Mouse (Mus musculus) CH12.LX (cell line): Measurements from ENCODE around the gene Antxrl. TPM values are rescaled to one million over a fixed set of nuclear protein-coding genes. Genes with fewer than 3 reads are reported as not detected.

Source experiments
- DNase-seq: peaks from one replicate; pipeline ENCODE4 v3.0.0-alpha.2; 2013; ENCODE audit errors: extremely low read depth
- H3K27ac ChIP-seq: 2 replicates; pipeline ENCODE4 v1.5.1; 2012; ENCODE audit warnings: low read depth, mild to moderate bottlenecking, control low read depth, moderate library complexity; ENCODE audit not compliant: insufficient read depth
- H3K27me3 ChIP-seq: replicated peaks from 2 replicates; pipeline ENCODE3; 2012; ENCODE audit warnings: inconsistent platforms
- H3K36me3 ChIP-seq, 2 experiments: replicated peaks in 1 of 2; 2 replicates each; pipeline versions ENCODE3 to v1.6.1; 2012; ENCODE audit warnings: inconsistent platforms in 1 of 2, low read length in 1 of 2, mild to moderate bottlenecking in 1 of 2, mixed read lengths in 1 of 2, moderate library complexity in 1 of 2; ENCODE audit not compliant: control insufficient read depth in 1 of 2, insufficient read depth in 1 of 2
- H3K4me1 ChIP-seq, 2 experiments: 2 replicates each; pipeline ENCODE4 v1.6.1; 2012; ENCODE audit warnings: inconsistent platforms in 1 of 2, moderate library complexity in 1 of 2; ENCODE audit not compliant: insufficient read depth in 2 of 2, control insufficient read depth in 1 of 2
- H3K4me2 ChIP-seq: 2 replicates; pipeline ENCODE4 v1.6.1; 2012; ENCODE audit warnings: low read depth, mild to moderate bottlenecking, control low read depth; ENCODE audit not compliant: poor library complexity, insufficient read depth, severe bottlenecking
- H3K4me3 ChIP-seq, 3 experiments: fragments of 150-350 bp in 1 of 3; sonication (generic) in 1 of 3; replicated peaks in 1 of 3; 2 replicates each; pipeline versions ENCODE3 to v1.5.1; 2011 to 2012; ENCODE audit warnings: low read depth in 2 of 3, low read length in 2 of 3, mild to moderate bottlenecking in 2 of 3, moderate library complexity in 2 of 3, control low read depth in 1 of 3, improper control_type of control experiment in 1 of 3, inconsistent platforms in 1 of 3, mixed read lengths in 1 of 3; ENCODE audit not compliant: poor library complexity in 1 of 3
- H3K79me2 ChIP-seq: replicated peaks from 2 replicates; pipeline ENCODE4 v1.6.1; 2012; ENCODE audit warnings: mild to moderate bottlenecking, moderate library complexity; ENCODE audit not compliant: control insufficient read depth, poor library complexity, insufficient read depth, severe bottlenecking; ENCODE audit errors: extremely low read depth
- H3K9ac ChIP-seq: 2 replicates; pipeline ENCODE4 v1.6.1; 2012; ENCODE audit warnings: low read depth, mild to moderate bottlenecking, control low read depth, moderate library complexity; ENCODE audit not compliant: insufficient read depth
- H3K9me3 ChIP-seq: replicated peaks from 2 replicates; pipeline ENCODE3; 2012; ENCODE audit warnings: low read length, inconsistent platforms, mixed read lengths
- BHLHE40 ChIP-seq: IDR thresholded peaks from 2 replicates; pipeline ENCODE4 v1.6.1; 2011; ENCODE audit warnings: mild to moderate bottlenecking, low read depth, low read length, improper control_type of control experiment
- CHD2 ChIP-seq: IDR thresholded peaks from 2 replicates; pipeline ENCODE4 v1.6.1; 2011; ENCODE audit warnings: low read length, improper control_type of control experiment
- E2F4 ChIP-seq: IDR thresholded peaks from 2 replicates; pipeline ENCODE4 v1.6.1; 2011; ENCODE audit warnings: low read depth, low read length, improper control_type of control experiment; ENCODE audit not compliant: insufficient replicate concordance
- EP300 ChIP-seq: IDR thresholded peaks from 2 replicates; pipeline ENCODE4 v1.6.1; 2011; ENCODE audit warnings: low read length, improper control_type of control experiment
- ETS1 ChIP-seq: conservative IDR thresholded peaks from 2 replicates; pipeline ENCODE4 v1.6.1; 2012; ENCODE audit warnings: low read depth, mild to moderate bottlenecking, inconsistent platforms, low read length, improper control_type of control experiment, moderate library complexity
- JUND ChIP-seq: conservative IDR thresholded peaks from 2 replicates; pipeline ENCODE4 v1.6.1; 2011; ENCODE audit warnings: low read depth, low read length, improper control_type of control experiment
- MAFK ChIP-seq: IDR thresholded peaks from 2 replicates; pipeline ENCODE4 v1.6.1; 2011; ENCODE audit warnings: low read length, improper control_type of control experiment; ENCODE audit not compliant: insufficient replicate concordance
- MXI1 ChIP-seq: IDR thresholded peaks from 2 replicates; pipeline ENCODE4 v1.6.1; 2011; ENCODE audit warnings: mild to moderate bottlenecking, low read depth, low read length, improper control_type of control experiment
- NRF1 ChIP-seq: IDR thresholded peaks from 2 replicates; pipeline ENCODE4 v1.6.1; 2014; ENCODE audit warnings: low read depth, mild to moderate bottlenecking, inconsistent platforms, low read length, improper control_type of control experiment, moderate library complexity
- SIN3A ChIP-seq: IDR thresholded peaks from 2 replicates; pipeline ENCODE4 v1.6.1; 2012; ENCODE audit warnings: low read length, improper control_type of control experiment, inconsistent platforms
- SMC3 ChIP-seq: IDR thresholded peaks from 2 replicates; pipeline ENCODE4 v1.6.1; 2011; ENCODE audit warnings: low read depth, low read length, improper control_type of control experiment
- TCF12 ChIP-seq: IDR thresholded peaks from 2 replicates; pipeline ENCODE4 v1.6.1; 2014; ENCODE audit warnings: low read depth, mild to moderate bottlenecking, inconsistent platforms, low read length, improper control_type of control experiment
- USF1 ChIP-seq: IDR thresholded peaks from 2 replicates; pipeline ENCODE4 v1.6.1; 2014; ENCODE audit warnings: low read depth, mild to moderate bottlenecking, inconsistent platforms, low read length, improper control_type of control experiment
- USF2 ChIP-seq: conservative IDR thresholded peaks from 2 replicates; pipeline ENCODE4 v1.6.1; 2011; ENCODE audit warnings: low read depth, low read length, improper control_type of control experiment
- ZMIZ1 ChIP-seq: IDR thresholded peaks from 2 replicates; pipeline ENCODE4 v1.6.1; 2012; ENCODE audit warnings: low read depth, mild to moderate bottlenecking, inconsistent platforms, low read length, improper control_type of control experiment
- dilution Hi-C: fragments of 300-500 bp; cut with MboI; formaldehyde crosslinking; loops from 2 replicates; pipeline ENCODE4 v1.14.3; 2020; ENCODE audit warnings: low sequenced_read_pairs; ENCODE audit not compliant: extremely low pct_unique_long_range_greater_than_20kb, extremely low pct_ligation_motif_present
- in situ Hi-C: fragments of 300-500 bp; cut with MboI; formaldehyde crosslinking; loops from 3 replicates; pipeline ENCODE4 v1.14.3; 2019; ENCODE audit warnings: low sequenced_read_pairs, low pct_ligation_motif_present, low pct_unique_long_range_greater_than_20kb, mixed read lengths
- polyA plus RNA-seq: library from polyadenylated mRNA; unstranded; fragments of >175 nt; gene quantifications from 2 replicates; pipeline ENCODE4 v1.2.1, GENCODE M21; 2012; ENCODE audit warnings: low read depth; ENCODE audit not compliant: insufficient read length
- total RNA-seq, 2 experiments: library from RNA; depleted of rRNA; stranded (reverse); fragments of 300-350 nt in 1 of 2; fragments of >200 nt in 1 of 2; gene quantifications; 2 replicates each; pipeline ENCODE4 v1.2.3; 2012 to 2014

Antxrl gene
- total and polyA plus RNA-seq, 3 experiments = not detected

- DNase-seq = no peak
- H3K4me2 ChIP-seq = no peak overlapping the region
- TF ChIP-seq MAFK = no peak
- TF ChIP-seq USF2 = no peak
- no peak for TF ChIP-seq JUND
- H3K36me3 ChIP-seq = no peaks in the 10 kb centered on the region
- H3K4me1 ChIP-seq = no peaks in the 10 kb centered on the region
- H3K79me2 ChIP-seq = no peaks in the 10 kb centered on the region
- no peaks in the 10 kb centered on the region for H3K9me3 ChIP-seq
- dilution Hi-C loops (no loop called here), in situ Hi-C loops (no loop called here)
- H3K9ac ChIP-seq = no peak overlapping the region
- H3K27me3 ChIP-seq = no peaks in the 10 kb centered on the region
- no peak overlapping the region for H3K4me3 ChIP-seq
- H3K27ac ChIP-seq = no peak overlapping the region
Measured at GRCm38 (mm10) chr14:34033841-34034610, 18.5 kb upstream of the Antxrl start.

- H3K36me3 ChIP-seq = no peaks in the 10 kb centered on the region
- no peaks in the 10 kb centered on the region for H3K79me2 ChIP-seq
- DNase-seq = no peak
- H3K4me1 ChIP-seq = peaks cover 0 to 7% of the 10 kb centered on the region in 2 experiments; a peak in 2 of 4 replicates
- no peak overlapping the region for H3K4me2 ChIP-seq
- no peak overlapping the region for H3K9ac ChIP-seq
- H3K27ac ChIP-seq = no peak overlapping the region
- no peaks in the 10 kb centered on the region for H3K9me3 ChIP-seq
- H3K27me3 ChIP-seq = no peaks in the 10 kb centered on the region
- in situ Hi-C loops = no loop called here
- no peak overlapping the region for H3K4me3 ChIP-seq
- TF ChIP-seq E2F4 = no peak
- TF ChIP-seq SIN3A = no peak
- no peak for TF ChIP-seq ETS1
- no peak for TF ChIP-seq TCF12
- TF ChIP-seq NRF1 = no peak
- no peak for TF ChIP-seq SMC3
- no peak for TF ChIP-seq ZMIZ1
- TF ChIP-seq BHLHE40 = no peak
- no peak for TF ChIP-seq USF1
- no peak for TF ChIP-seq MXI1
- TF ChIP-seq USF2 = no peak
- TF ChIP-seq CHD2 = no peak
- TF ChIP-seq EP300 = no peak
- dilution Hi-C loops = no loop called here
Measured at GRCm38 (mm10) chr14:34041241-34041640, 11.3 kb upstream of the Antxrl start.
